Mouse (Mus musculus) liver, embryonic 14.5 days (tissue): Measurements from ENCODE around the gene Atxn1. TPM values are rescaled to one million over a fixed set of nuclear protein-coding genes. Genes with fewer than 3 reads are reported as not detected.
A peak's percentile ranks its signal among the peaks of the same experiment; 100 is the strongest.

Experiments
- ATAC-seq: fragments of 200-750 bp; cut with Nextera tagmentation; 2 replicates; pipeline ENCODE4 v1.8.0; 2017; ENCODE audit warnings: moderate number of reproducible peaks, mild to moderate bottlenecking, moderate library complexity; ENCODE audit not compliant: insufficient read depth
- DNase-seq, 3 experiments: peaks; one replicate each; pipeline ENCODE4 v3.0.0-alpha.2; 2012 to 2013; ENCODE audit warnings: low read depth in 3 of 3, low spot score in 3 of 3
- H3K27ac ChIP-seq: fragments of 300-500 bp; sonication (generic); 2 replicates; pipeline ENCODE4 v1.5.1; 2014; ENCODE audit warnings: moderate library complexity, mild to moderate bottlenecking, control low read depth, inconsistent platforms
- H3K27me3 ChIP-seq: fragments of 300-500 bp; sonication (generic); 2 replicates; pipeline ENCODE4 v1.6.1; 2014; ENCODE audit warnings: mild to moderate bottlenecking, low read length, moderate library complexity; ENCODE audit not compliant: control insufficient read depth, insufficient read depth
- H3K36me3 ChIP-seq: fragments of 300-500 bp; sonication (generic); replicated peaks from 2 replicates; pipeline ENCODE4 v1.6.1; 2014; ENCODE audit warnings: low read depth; ENCODE audit not compliant: control insufficient read depth, insufficient read depth
- H3K4me1 ChIP-seq, 2 experiments: fragments of 200-500 bp in 1 of 2; fragments of 300-500 bp in 1 of 2; sonication (generic) in 1 of 2; replicated peaks; 2 replicates each; pipeline ENCODE4 v1.6.1; 2012 to 2014; ENCODE audit warnings: antibody characterized with exemption in 1 of 2, inconsistent platforms in 1 of 2, low read length in 1 of 2; ENCODE audit not compliant: control insufficient read depth in 2 of 2, insufficient read depth in 2 of 2
- H3K4me2 ChIP-seq: fragments of 300-500 bp; sonication (generic); 2 replicates; pipeline ENCODE4 v1.6.1; 2014; ENCODE audit warnings: low read depth, mild to moderate bottlenecking, control low read depth, moderate library complexity
- H3K4me3 ChIP-seq, 2 experiments: fragments of 200-500 bp in 1 of 2; fragments of 300-500 bp in 1 of 2; sonication (generic) in 1 of 2; 2 replicates each; pipeline ENCODE4 v1.5.1; 2012 to 2014; ENCODE audit warnings: low read depth in 2 of 2, low read length in 2 of 2, mild to moderate bottlenecking in 2 of 2, control low read depth in 1 of 2, inconsistent platforms in 1 of 2, moderate library complexity in 1 of 2; ENCODE audit not compliant: insufficient read depth in 1 of 2
- H3K9ac ChIP-seq: fragments of 300-500 bp; sonication (generic); replicated peaks from 2 replicates; pipeline ENCODE4 v1.6.1; 2014; ENCODE audit warnings: mild to moderate bottlenecking, control low read depth, moderate library complexity
- H3K9me3 ChIP-seq: fragments of 300-500 bp; sonication (generic); 2 replicates; pipeline ENCODE4 v1.6.1; 2016; ENCODE audit warnings: low read length, mixed read lengths; ENCODE audit not compliant: control insufficient read depth
- CTCF ChIP-seq: IDR thresholded peaks from 2 replicates; pipeline ENCODE4 v1.5.1; 2016; ENCODE audit warnings: antibody characterized with exemption, low read depth, control low read depth
- EP300 ChIP-seq: IDR thresholded peaks from 2 replicates; pipeline ENCODE4 v1.6.1; 2016; ENCODE audit warnings: antibody characterized with exemption, low read depth
- WGBS: fragments of 180-500 bp; shearing (Covaris S2); extraction: QIAGEN DNeasy Blood & Tissue Kit; methylation state at CpG from one replicate; pipeline ENCODE4 v1.1.7; 2014; ENCODE audit not compliant: insufficient replicate concordance; 5-methylcytosine and 5-hydroxymethylcytosine counted together
- polyA plus RNA-seq, 2 experiments: library from polyadenylated mRNA; depleted of rRNA in 1 of 2; stranded (reverse) in 1 of 2; unstranded in 1 of 2; fragments of >200 nt; fragmentation: Nextera tagmentation in 1 of 2; extraction: Ambion mirVana in 1 of 2; gene quantifications; 2 replicates each; pipeline versions ENCODE4 v1.2.1 to v1.2.3; 2012 to 2014

The Atxn1 gene
- polyA plus RNA-seq, 2 experiments: 1.0 to 1.2 TPM

- ATAC-seq: no peak
- Histone ChIP-seq H3K4me3 (no peak overlapping the region), H3K4me2 (no peak overlapping the region), H3K36me3 (no peaks in the 10 kb centered on the region), H3K27me3 (no peaks in the 10 kb centered on the region), H3K9ac (no peak overlapping the region), H3K9me3 (peaks cover 5% of the 10 kb centered on the region), H3K4me1 (peaks cover 0 to 6% of the 10 kb centered on the region in 2 experiments; a peak in 1 of 4 replicates), H3K27ac (no peak overlapping the region)
- no peak for DNase-seq
- no peak for TF ChIP-seq EP300
- WGBS: 74% methylated on average over 8 of the region's 8 CpGs
Measured at GRCm38 (mm10) chr13:45628341-45628740, 336.5 kb downstream of the Atxn1 start.

GRCm38 (mm10) chr13:45627206-45627751 is 337.5 kb downstream of the Atxn1 start:
- ATAC-seq: no peak
- 39% methylated on average over 8 of the region's 8 CpGs for WGBS
- no peak for DNase-seq

DNA sequence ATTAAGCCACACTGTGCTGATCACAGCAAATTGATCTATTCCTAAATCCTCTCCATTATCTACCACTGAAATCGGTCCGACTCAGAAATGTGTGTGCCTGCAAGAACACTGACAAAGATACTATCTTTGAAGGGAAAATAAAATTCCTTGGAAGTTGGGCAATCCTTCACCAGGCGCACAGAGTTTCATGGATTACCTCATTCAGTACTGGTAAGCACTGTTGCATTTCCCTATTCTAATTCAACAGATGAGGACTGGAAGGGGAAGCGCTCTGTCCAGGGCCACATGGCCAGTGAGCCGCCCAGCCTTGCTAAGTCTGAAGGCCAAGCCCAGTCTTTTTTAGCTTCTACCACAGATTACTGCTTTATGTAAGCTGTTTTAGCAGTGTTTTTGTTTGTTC is 339.1 kb downstream of the Atxn1 start:
- Histone ChIP-seq H3K36me3 (no peaks in the 10 kb centered on the region), H3K27me3 (no peaks in the 10 kb centered on the region), H3K9me3 (peaks cover 5% of the 10 kb centered on the region), H3K4me2 (no peak overlapping the region), H3K4me1 (peaks cover 0 to 6% of the 10 kb centered on the region in 2 experiments; a peak in 1 of 4 replicates), H3K9ac (no peak overlapping the region), H3K4me3 (no peak overlapping the region), H3K27ac (no peak overlapping the region)
- no peak for ATAC-seq
- no peak for TF ChIP-seq EP300
- TF ChIP-seq CTCF: no peak
- WGBS: 75% methylated on average over 5 of the region's 5 CpGs
- no peak for DNase-seq

More at GRCm38 (mm10) chr13:45627206-45627751, 337.5 kb downstream of the Atxn1 start:
- Histone ChIP-seq H3K4me1 (peaks cover 0 to 6% of the 10 kb centered on the region in 2 experiments; a peak in 1 of 4 replicates), H3K36me3 (no peaks in the 10 kb centered on the region), H3K27me3 (no peaks in the 10 kb centered on the region), H3K4me3 (no peak overlapping the region), H3K9me3 (peaks cover 5% of the 10 kb centered on the region), H3K27ac (no peak overlapping the region), H3K9ac (no peak overlapping the region), H3K4me2 (no peak overlapping the region)
- TF ChIP-seq EP300: no peak
- no peak for TF ChIP-seq CTCF

DNA sequence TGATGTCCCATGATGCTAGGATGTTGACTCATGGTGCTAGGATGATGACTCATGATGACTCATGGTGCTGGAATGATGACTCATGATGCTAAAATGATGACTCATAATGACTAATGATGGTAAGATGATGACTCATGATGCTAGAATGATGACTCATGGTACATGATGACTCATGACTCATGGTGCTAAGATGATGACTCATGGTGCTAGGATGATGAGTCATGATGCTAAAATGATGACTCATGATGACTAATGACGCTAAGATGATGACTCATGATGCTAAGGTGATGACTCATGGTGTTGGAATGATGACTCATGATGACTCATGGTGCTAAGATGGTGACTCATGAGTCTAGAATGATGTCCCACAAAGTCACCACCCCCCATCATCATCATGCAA is 341.0 kb downstream of the Atxn1 start:
- H3K4me2 ChIP-seq: no peak overlapping the region
- H3K9ac ChIP-seq: no peak overlapping the region
- no peaks in the 10 kb centered on the region for H3K27me3 ChIP-seq
- TF ChIP-seq CTCF: no peak
- peak; percentile 41; the same call in 1 of the 2 replicates for TF ChIP-seq EP300
- DNase-seq (peak in 2 of 3 experiments; percentile 10 to 37), ATAC-seq (no peak)
- H3K9me3 ChIP-seq: peaks cover 5% of the 10 kb centered on the region
- WGBS: 60% methylated on average over 1 of the region's 1 CpGs
- no peak overlapping the region; the same call in none of the 2 replicates for H3K27ac ChIP-seq
- H3K4me1 ChIP-seq: peaks cover 0 to 6% of the 10 kb centered on the region in 2 experiments; a peak in 2 of 4 replicates
- H3K4me3 ChIP-seq: no peak overlapping the region
- H3K36me3 ChIP-seq: no peaks in the 10 kb centered on the region

DNA sequence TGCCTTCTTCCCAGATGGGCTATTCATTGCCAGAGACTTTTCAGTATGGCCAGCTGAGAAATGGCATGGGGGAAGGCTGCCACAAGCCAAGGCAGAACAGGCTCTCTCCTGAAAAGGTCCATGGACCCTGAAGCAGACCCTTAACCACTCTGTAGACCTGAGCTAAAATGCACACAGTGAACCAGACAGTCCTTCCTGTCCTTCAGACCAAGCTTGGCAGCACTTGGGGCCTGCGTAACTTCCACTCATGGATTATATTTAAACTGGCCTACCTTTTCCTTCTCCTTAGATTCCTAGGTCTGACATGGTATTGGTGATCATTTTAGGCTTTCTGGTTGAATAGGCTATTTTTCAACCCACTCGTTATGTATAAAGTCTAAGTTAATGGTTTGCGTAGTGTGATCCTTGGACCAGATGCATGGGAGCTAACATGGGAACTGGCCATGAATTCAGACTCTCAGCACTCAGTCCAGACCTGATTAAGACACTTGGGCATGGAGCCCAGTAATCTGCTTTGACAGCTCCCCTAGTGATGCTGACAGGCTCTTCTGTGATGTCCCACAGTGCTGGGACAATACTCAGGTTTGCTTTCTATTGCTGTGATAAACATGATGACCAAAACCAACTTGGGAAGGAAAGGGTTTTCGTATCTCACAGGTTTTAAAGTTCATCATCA is 341.8 kb downstream of the Atxn1 start:
- ATAC-seq: no peak
- no peak overlapping the region for H3K4me2 ChIP-seq
- no peak overlapping the region for H3K27ac ChIP-seq
- H3K9ac ChIP-seq: no peak overlapping the region
- H3K27me3 ChIP-seq: no peaks in the 10 kb centered on the region
- TF ChIP-seq CTCF: no peak
- no peak for TF ChIP-seq EP300
- no peak for DNase-seq
- 84% methylated on average over 4 of the region's 4 CpGs for WGBS
- H3K36me3 ChIP-seq: no peaks in the 10 kb centered on the region
- H3K4me1 ChIP-seq: peaks cover 0 to 6% of the 10 kb centered on the region in 2 experiments; a peak in 2 of 4 replicates
- peaks cover 5% of the 10 kb centered on the region for H3K9me3 ChIP-seq
- no peak overlapping the region for H3K4me3 ChIP-seq
